Mouse (Mus musculus): Measurements from ENCODE around the gene Satb2. TPM values are rescaled to one million over a fixed set of nuclear protein-coding genes. Genes with fewer than 3 reads are reported as not detected.

Gene Satb2
- polyA plus RNA-seq (2014; fragmentation: Nextera tagmentation; extraction: Ambion mirVana) = 0.96 and 1.2 TPM in 2 replicates

GRCm38 (mm10) chr1:56978151-56978700 lies at the start of gene Satb2:
TSS of gene Satb2 (minus strand) at chr1:56978650.
- no peak for DNase-seq (ENCODE audit: low spot score)
- Histone ChIP-seq H3K4me3 (replicated peaks; ENCODE audit: low read length) (no peak within 1 kb of the TSS; the same call in 1 of the 2 replicates), H3K4me2 (replicated peaks) (peak within 1 kb of the TSS; percentile 50; the same call in 1 of the 2 replicates)

GRCm38 (mm10) chr1:57018941-57019340 lies 40.5 kb upstream of the Satb2 start:
- H3K4me3 ChIP-seq (replicated peaks; ENCODE audit: low read length) = no peak overlapping the region
- no peak overlapping the region for H3K27ac ChIP-seq
- no peaks in the 10 kb centered on the region for H3K36me3 ChIP-seq (replicated peaks; ENCODE audit: control insufficient read depth, insufficient read depth)
- no peaks in the 10 kb centered on the region for H3K9me3 ChIP-seq (ENCODE audit: control insufficient read depth, low read length)
- no peak for DNase-seq (ENCODE audit: low spot score)
- H3K27me3 ChIP-seq (ENCODE audit: control insufficient read depth, insufficient read depth, low read length) = no peaks in the 10 kb centered on the region
- no peak overlapping the region for H3K4me2 ChIP-seq (replicated peaks)
- no peak for ATAC-seq (ENCODE audit: low FRiP score)
- no peak overlapping the region for H3K9ac ChIP-seq
- no peaks in the 10 kb centered on the region for H3K4me1 ChIP-seq (replicated peaks; ENCODE audit: control insufficient read depth, insufficient read depth, low read length)

More at GRCm38 (mm10) chr1:56978151-56978700, at the start of gene Satb2:
- ATAC-seq (ENCODE audit: low FRiP score) = no peak
- H3K27ac ChIP-seq = no peak within 1 kb of the TSS
- no peaks in the 10 kb centered on the region for H3K36me3 ChIP-seq (replicated peaks; ENCODE audit: control insufficient read depth, insufficient read depth)
- H3K4me1 ChIP-seq (replicated peaks; ENCODE audit: control insufficient read depth, insufficient read depth, low read length) = peaks cover 3% of the 10 kb centered on the region
- peaks cover 84% of the 10 kb centered on the region for H3K27me3 ChIP-seq (ENCODE audit: control insufficient read depth, insufficient read depth, low read length)
- H3K9ac ChIP-seq = no peak within 1 kb of the TSS
- H3K9me3 ChIP-seq (ENCODE audit: control insufficient read depth, low read length) = no peaks in the 10 kb centered on the region
- 2% methylated on average over 19 of the region's 19 CpGs for WGBS

GRCm38 (mm10) chr1:57013856-57014255 lies 35.4 kb upstream of the Satb2 start:
- Histone ChIP-seq H3K9ac (no peak overlapping the region), H3K36me3 (replicated peaks; ENCODE audit: control insufficient read depth, insufficient read depth) (no peaks in the 10 kb centered on the region), H3K9me3 (ENCODE audit: control insufficient read depth, low read length) (no peaks in the 10 kb centered on the region), H3K27ac (no peak overlapping the region), H3K4me2 (replicated peaks) (no peak overlapping the region), H3K4me1 (replicated peaks; ENCODE audit: control insufficient read depth, insufficient read depth, low read length) (no peaks in the 10 kb centered on the region), H3K27me3 (ENCODE audit: control insufficient read depth, insufficient read depth, low read length) (no peaks in the 10 kb centered on the region), H3K4me3 (replicated peaks; ENCODE audit: low read length) (no peak overlapping the region)
- DNase-seq (ENCODE audit: low spot score) = no peak
- no peak for ATAC-seq (ENCODE audit: low FRiP score)

GRCm38 (mm10) chr1:57009171-57009570 lies 30.7 kb upstream of the Satb2 start:
- Histone ChIP-seq H3K9ac (no peak overlapping the region), H3K9me3 (ENCODE audit: control insufficient read depth, low read length) (no peaks in the 10 kb centered on the region), H3K36me3 (replicated peaks; ENCODE audit: control insufficient read depth, insufficient read depth) (no peaks in the 10 kb centered on the region), H3K27ac (no peak overlapping the region), H3K27me3 (ENCODE audit: control insufficient read depth, insufficient read depth, low read length) (no peaks in the 10 kb centered on the region), H3K4me3 (replicated peaks; ENCODE audit: low read length) (no peak overlapping the region), H3K4me2 (replicated peaks) (no peak overlapping the region), H3K4me1 (replicated peaks; ENCODE audit: control insufficient read depth, insufficient read depth, low read length) (no peaks in the 10 kb centered on the region)
- no peak for ATAC-seq (ENCODE audit: low FRiP score)
- DNase-seq (ENCODE audit: low spot score) = no peak
- WGBS = 65% methylated on average over 4 of the region's 4 CpGs

GRCm38 (mm10) chr1:56995041-56995440 lies 16.6 kb upstream of the Satb2 start:
- Histone ChIP-seq H3K9ac (no peak overlapping the region), H3K36me3 (replicated peaks; ENCODE audit: control insufficient read depth, insufficient read depth) (no peaks in the 10 kb centered on the region), H3K4me3 (replicated peaks; ENCODE audit: low read length) (no peak overlapping the region), H3K27me3 (ENCODE audit: control insufficient read depth, insufficient read depth, low read length) (no peaks in the 10 kb centered on the region), H3K9me3 (ENCODE audit: control insufficient read depth, low read length) (no peaks in the 10 kb centered on the region), H3K4me1 (replicated peaks; ENCODE audit: control insufficient read depth, insufficient read depth, low read length) (no peaks in the 10 kb centered on the region), H3K4me2 (replicated peaks) (no peak overlapping the region), H3K27ac (no peak overlapping the region)
- DNase-seq (ENCODE audit: low spot score) = no peak
- 75% methylated on average over 2 of the region's 2 CpGs for WGBS
- ATAC-seq (ENCODE audit: low FRiP score) = no peak

GRCm38 (mm10) chr1:56992310-56992709 lies 13.9 kb upstream of the Satb2 start:
- ATAC-seq (ENCODE audit: low FRiP score) (no peak), DNase-seq (ENCODE audit: low spot score) (no peak)
- no peak overlapping the region for H3K4me2 ChIP-seq (replicated peaks)
- peaks cover 3% of the 10 kb centered on the region for H3K27me3 ChIP-seq (ENCODE audit: control insufficient read depth, insufficient read depth, low read length)
- 76% methylated on average over 5 of the region's 5 CpGs for WGBS
- no peaks in the 10 kb centered on the region for H3K4me1 ChIP-seq (replicated peaks; ENCODE audit: control insufficient read depth, insufficient read depth, low read length)
- no peak overlapping the region for H3K27ac ChIP-seq
- H3K36me3 ChIP-seq (replicated peaks; ENCODE audit: control insufficient read depth, insufficient read depth) = no peaks in the 10 kb centered on the region
- H3K9me3 ChIP-seq (ENCODE audit: control insufficient read depth, low read length) = no peaks in the 10 kb centered on the region
- no peak overlapping the region for H3K9ac ChIP-seq
- no peak overlapping the region for H3K4me3 ChIP-seq (replicated peaks; ENCODE audit: low read length)

GRCm38 (mm10) chr1:56991613-56992012 lies 13.2 kb upstream of the Satb2 start:
- WGBS = 57% methylated on average over 4 of the region's 4 CpGs
- Histone ChIP-seq H3K36me3 (replicated peaks; ENCODE audit: control insufficient read depth, insufficient read depth) (no peaks in the 10 kb centered on the region), H3K27ac (no peak overlapping the region), H3K4me1 (replicated peaks; ENCODE audit: control insufficient read depth, insufficient read depth, low read length) (no peaks in the 10 kb centered on the region), H3K4me3 (replicated peaks; ENCODE audit: low read length) (no peak overlapping the region), H3K9me3 (ENCODE audit: control insufficient read depth, low read length) (no peaks in the 10 kb centered on the region), H3K9ac (no peak overlapping the region), H3K4me2 (replicated peaks) (no peak overlapping the region), H3K27me3 (ENCODE audit: control insufficient read depth, insufficient read depth, low read length) (peaks cover 9% of the 10 kb centered on the region)
- DNase-seq (ENCODE audit: low spot score) (no peak), ATAC-seq (ENCODE audit: low FRiP score) (no peak)

GRCm38 (mm10) chr1:56984483-56984810 lies 6.0 kb upstream of the Satb2 start:
- Histone ChIP-seq H3K9ac (no peak overlapping the region), H3K27ac (no peak overlapping the region), H3K4me3 (replicated peaks; ENCODE audit: low read length) (0 out of 2 replicates have a peak overlapping the region, but pooled peaks have one; percentile 1), H3K36me3 (replicated peaks; ENCODE audit: control insufficient read depth, insufficient read depth) (no peaks in the 10 kb centered on the region), H3K4me1 (replicated peaks; ENCODE audit: control insufficient read depth, insufficient read depth, low read length) (0 out of 2 replicates have a peak, but pooled peaks cover 3% of the 10 kb centered on the region), H3K9me3 (ENCODE audit: control insufficient read depth, low read length) (no peaks in the 10 kb centered on the region), H3K27me3 (ENCODE audit: control insufficient read depth, insufficient read depth, low read length) (peaks cover 79% of the 10 kb centered on the region), H3K4me2 (replicated peaks) (peak overlapping the region; percentile 17; the same call in 1 of the 2 replicates)
- ATAC-seq (ENCODE audit: low FRiP score) = no peak
- DNase-seq (ENCODE audit: low spot score) = no peak
- WGBS = 2% methylated on average over 14 of the region's 14 CpGs

GRCm38 (mm10) chr1:56983771-56984482 lies 5.5 kb upstream of the Satb2 start:
- peak overlapping the region; percentile 17; the same call in 1 of the 2 replicates for H3K4me2 ChIP-seq (replicated peaks)
- 0 out of 2 replicates have a peak overlapping the region, but pooled peaks have one; percentile 1 for H3K4me3 ChIP-seq (replicated peaks; ENCODE audit: low read length)
- 1% methylated on average over 25 of the region's 25 CpGs for WGBS
- H3K9me3 ChIP-seq (ENCODE audit: control insufficient read depth, low read length) = no peaks in the 10 kb centered on the region
- H3K27ac ChIP-seq = no peak overlapping the region
- no peaks in the 10 kb centered on the region for H3K36me3 ChIP-seq (replicated peaks; ENCODE audit: control insufficient read depth, insufficient read depth)
- ATAC-seq (ENCODE audit: low FRiP score) = peak; percentile 61
- H3K27me3 ChIP-seq (ENCODE audit: control insufficient read depth, insufficient read depth, low read length) = peaks cover 83% of the 10 kb centered on the region
- H3K4me1 ChIP-seq (replicated peaks; ENCODE audit: control insufficient read depth, insufficient read depth, low read length) = 0 out of 2 replicates have a peak, but pooled peaks cover 3% of the 10 kb centered on the region
- no peak overlapping the region for H3K9ac ChIP-seq
- no peak for DNase-seq (ENCODE audit: low spot score)

All from hindbrain, embryonic 14.5 days (tissue).